Mouse (Mus musculus) frontal cortex, postnatal 10 days (tissue): ENCODE results near the gene Ankrd7.
A peak's percentile ranks its signal among the peaks of the same experiment; 100 is the strongest.
"Not testable (repeated sequence)": the region's sequence is repeated elsewhere in the genome, so short reads cannot be mapped to it uniquely, and the experiment has no call there.

Experiments used
- DNase-seq, 2 experiments: peaks; one replicate each; pipeline ENCODE4 v3.0.0; 2022; ENCODE audit warnings: low spot score in 2 of 2, mixed read lengths in 1 of 2

Gene Ankrd7

DNA sequence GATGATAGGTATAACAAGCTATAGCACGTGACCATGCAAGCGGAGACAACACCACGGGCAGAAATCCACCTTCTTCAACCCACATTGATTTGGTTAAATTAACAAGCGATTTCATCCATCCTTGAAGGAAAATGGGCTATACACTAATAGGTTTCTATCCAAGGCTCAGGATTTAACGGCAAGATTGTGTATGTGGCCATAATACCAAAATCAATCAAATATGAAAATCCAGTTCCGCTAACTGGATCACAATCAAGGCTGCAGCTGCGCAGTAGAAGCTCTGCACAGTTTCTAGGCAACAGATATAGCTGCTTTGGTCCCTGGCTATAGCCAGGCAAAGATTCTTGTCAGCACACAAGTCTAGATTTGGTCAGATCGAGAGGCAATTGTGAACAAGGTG, at the start of gene Ankrd7:
Gene Ankrd7 (plus strand): TSS at position 301 of the 400 bp plus-strand sequence.
- DNase-seq: no peak

DNA sequence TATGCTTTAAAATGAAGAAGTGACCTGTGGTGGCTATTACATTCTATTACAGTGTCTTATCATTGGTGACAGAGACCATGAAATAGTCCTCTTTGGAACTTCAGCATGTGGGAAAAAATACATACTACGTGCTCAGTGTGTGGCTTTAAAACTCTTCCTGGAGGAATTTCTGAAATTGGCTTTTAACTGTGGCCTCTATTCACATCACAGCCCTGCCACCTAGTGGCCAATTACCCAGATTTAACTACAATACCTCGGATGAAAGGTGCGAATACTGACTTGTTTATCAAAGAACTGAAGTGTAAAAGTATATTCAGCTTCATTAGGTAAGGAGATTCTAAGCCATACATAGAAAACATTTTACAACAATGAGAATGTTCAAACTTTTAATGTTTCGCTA, 46.8 kb upstream of the Ankrd7 start:
- peak; percentile 13 to 45 for DNase-seq

DNA sequence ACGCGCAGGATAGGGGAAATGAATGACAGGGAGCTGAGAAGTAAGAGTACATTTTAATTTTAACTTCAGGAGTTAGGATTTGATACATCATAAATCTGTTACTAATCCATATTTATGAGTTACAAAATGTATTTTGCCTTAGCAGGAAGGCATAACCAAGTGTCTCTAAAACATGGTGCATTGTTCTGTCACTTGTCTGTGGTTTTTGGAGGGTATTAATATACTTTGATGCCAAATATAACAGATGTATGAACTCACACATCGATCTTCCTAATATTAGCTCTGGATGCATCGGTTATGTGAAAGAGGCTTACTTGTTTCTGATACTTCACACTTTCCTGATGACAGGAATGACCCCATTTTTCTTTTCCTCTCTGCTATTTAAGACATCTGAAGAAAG, 45.9 kb upstream of the Ankrd7 start:
- DNase-seq: no peak

DNA sequence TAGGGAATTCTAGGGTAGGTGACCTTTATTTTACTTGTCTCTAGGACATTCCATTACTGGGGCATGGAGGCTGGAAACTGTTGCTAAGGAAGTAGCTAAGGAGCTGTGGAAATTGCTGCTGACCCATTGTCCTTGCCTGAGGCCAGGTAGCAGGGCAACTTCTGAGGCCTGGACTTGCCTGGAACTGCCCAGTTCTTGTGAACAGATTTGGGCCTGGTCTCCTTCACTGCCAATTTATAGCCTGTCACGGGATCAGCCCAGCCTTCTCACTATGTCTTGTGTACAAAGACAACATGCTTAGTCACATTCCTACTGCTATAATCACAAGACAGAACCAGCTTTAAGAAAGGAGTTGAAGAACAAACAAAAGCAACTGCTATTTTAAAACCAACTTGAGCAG, 43.3 kb upstream of the Ankrd7 start:
- DNase-seq: no peak

DNA sequence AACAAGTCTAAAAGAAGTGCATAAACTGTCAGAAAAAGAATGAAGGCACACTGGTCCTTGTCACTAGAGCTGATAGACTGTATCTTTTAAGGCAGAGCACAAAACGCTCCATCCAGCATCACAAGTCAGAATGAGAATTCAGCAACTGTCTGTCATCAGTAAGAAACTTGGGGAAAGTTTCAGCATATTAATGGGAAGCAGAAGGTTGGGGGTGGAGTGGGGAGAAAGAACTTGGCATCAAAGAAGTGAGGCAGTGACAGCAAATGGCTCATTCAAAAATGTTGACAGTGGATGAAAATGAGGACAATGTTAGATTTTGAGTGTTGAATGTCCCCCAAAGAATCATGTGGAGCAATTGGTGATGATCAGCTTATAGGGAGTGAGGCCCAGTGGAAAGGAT, 33.2 kb upstream of the Ankrd7 start:
- no peak for DNase-seq

DNA sequence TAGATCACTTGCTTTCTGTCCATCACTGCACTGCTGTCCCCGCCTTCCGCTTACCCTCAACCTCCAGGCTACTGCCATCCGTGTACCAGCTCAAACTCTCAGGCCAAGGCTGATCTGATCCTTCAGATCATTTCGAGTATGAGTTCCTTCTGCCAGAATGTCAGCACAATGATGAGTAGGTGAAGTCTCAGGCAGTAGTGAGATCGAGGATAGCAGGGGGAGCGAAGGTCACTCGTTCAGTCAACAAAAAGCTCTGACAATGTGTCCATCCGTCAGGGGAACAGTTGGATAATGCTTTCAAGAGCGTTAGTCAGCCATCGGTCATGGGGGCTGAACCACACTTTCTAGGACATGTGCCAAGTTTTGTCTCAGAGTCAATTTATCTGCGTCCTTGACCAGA, 21.6 kb upstream of the Ankrd7 start:
- DNase-seq: not testable (repeated sequence)

DNA sequence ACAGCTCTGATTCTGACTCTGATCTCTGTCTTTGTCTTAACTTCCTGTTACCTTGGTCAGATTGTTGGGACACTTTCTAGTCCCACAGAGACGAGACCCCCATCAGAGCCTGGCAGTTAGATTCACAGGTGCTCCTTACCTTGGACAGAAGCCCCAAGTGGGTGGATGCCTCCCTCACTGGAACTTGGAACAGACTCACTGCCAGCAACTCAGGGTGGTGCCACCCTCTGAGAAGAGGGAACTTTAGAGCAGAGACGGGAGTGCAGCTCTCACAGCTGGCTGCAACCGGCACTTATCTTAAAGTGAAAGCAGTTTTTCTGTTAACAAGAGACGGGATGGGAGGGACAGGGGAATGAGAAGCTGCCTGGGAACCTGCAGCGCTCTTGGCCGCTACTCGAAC, 20.5 kb upstream of the Ankrd7 start:
- not testable (repeated sequence) for DNase-seq

DNA sequence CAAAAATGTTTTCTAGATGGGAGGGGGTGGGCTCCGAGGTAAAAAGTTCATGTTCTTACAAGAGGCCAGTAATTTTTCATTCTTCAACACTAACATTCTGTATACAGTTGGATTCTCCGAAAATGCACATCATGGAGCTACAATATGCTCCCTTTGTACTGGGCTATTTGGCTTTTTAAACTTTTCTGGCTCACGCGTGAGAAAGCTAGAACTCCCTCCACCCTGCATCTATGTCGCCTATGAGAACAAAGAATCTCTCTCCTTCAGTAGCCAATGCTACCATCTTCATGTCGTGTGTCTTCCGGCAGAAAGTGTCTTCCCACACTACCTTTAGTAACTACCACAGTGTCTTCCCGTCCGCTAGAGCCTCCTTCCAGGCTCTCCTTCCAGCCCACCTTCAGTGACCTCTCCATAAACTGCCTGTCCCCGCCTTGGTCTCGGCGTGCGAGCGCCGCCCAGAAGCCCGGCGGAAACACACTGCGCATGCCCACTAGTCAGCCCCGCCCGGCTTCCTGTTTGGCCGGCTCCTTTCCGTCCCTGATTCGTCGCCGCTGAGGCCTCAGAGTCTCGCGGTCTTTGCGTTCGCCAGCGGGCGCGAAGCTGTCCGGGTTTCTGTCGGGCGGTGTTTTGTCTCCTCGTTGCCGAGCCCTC, 17.9 kb upstream of the Ankrd7 start, which contains the start of gene Lsm8:
Gene Lsm8 (plus strand): TSS at position 529 of the 651 bp plus-strand sequence.
- peak; percentile 93 to 96 for DNase-seq

DNA sequence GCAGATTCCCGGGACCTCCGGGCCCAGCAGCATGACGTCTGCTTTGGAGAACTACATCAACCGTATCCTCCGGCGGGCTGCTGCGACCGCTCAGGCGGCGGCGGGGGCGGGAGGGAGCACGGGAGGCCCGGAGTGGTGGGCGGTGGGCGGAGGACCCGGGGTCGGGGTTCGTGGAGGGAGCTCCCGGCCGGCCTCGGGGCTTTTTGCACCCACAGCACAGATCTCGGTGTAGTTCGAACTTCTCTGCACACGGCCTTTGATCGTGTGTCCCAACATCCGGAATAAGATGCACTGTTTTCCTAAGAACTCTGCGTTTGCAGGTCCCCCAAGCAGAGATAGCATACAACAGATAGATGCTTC, 17.4 kb upstream of the Ankrd7 start:
- no peak for DNase-seq

DNA sequence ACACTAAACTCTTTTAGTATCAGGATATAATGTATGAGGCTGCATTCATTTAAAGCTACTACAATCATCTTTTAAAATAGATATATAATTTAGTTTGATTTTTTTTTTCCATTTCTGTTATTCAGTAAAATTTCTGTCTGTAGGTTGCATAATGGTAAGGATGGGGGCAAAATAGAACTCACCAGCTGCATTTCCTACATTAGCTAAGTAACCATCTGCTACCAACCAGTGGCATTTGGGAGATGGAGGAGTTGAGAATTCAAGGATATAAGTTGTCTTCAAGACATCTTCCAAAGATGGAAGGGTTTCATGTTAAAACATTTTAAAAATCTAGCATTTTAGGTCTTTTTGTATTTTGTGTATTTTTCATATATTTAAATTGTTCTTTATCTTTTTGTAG, 10.8 kb upstream of the Ankrd7 start:
- no peak for DNase-seq

DNA sequence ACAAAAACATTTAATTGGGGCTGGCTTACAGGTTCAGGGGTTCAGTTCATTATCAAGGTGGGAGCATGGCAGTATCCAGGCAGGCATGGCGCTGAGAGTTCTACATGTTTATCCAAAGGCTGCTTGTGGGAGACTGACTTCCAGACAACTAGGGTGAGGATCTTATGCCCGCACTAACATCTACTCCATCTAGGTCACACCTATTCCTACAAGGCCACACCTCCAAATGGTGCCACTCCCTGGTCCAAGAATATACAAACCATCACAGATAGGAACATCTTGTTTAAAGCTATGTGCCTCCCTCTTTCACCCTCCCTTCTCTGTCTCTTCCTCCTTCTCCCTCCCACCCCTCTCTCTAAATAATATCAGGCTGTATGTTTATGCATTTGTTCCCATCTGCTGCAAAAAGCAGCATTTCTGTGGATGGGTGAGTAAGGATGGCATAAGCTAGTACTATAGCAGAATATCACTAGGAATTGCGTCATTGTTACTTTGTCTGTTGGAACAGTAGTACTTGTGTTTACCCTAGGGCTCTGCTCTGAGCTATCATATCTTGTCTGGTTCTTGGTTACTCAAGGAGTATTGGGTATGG, 9.5 kb upstream of the Ankrd7 start:
- no peak for DNase-seq

DNA sequence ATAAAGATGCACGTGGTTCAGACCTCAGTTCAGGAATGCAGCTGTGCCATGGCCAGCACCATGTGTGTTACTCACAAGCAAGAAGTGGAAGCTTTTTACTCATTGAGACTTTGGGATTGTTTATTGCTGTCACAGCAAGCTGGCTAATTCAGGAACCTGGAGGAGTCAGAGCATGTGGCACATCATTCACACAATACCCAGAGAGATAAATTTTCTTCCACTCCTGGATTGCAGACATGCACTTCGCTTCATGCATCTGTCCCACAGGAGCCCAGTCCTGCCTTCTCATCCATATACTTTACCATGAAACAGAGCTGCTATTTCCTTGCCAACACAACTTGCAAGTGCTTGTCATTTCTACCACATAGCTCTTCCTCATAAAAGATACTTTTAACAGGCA, 22.9 kb downstream of the Ankrd7 start:
- no peak for DNase-seq

DNA sequence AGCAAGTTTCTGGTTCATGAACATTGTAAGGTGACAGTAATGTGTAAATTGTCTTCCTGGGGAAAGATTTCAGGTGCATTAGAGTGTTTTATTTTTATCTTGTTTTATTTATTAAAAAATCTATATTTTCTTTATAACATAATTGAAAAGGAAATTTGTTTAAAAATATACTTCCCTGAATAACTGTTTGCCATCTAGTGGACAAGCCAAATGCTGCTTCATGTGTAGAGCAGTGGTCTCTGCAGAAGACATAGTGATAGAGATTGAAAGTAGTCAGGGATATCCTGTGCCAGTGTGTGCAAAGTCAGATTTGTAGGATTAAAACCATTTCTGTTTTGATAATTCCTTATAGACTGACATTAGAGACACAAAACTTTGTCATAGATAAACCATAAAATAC, 28.0 kb downstream of the Ankrd7 start:
- DNase-seq: no peak

DNA sequence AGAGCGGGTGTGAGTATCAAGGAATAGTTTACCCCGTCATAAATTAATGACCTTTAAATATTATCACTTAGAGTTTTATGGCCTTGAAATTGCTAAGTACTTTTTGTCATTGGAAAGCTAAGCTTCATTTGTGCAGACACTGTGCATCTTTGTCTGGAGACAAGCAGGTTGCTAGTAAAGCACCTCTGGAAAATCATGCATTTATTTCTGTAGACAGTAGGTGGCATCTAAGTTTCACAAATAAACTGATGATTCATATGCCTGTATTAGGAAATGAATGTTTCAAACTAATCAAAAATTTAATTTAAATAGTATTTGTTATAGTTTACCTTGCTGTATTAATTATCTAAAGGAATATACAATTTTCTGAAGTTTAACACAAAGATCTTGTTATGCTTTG, 41.1 kb downstream of the Ankrd7 start:
- no peak for DNase-seq

DNA sequence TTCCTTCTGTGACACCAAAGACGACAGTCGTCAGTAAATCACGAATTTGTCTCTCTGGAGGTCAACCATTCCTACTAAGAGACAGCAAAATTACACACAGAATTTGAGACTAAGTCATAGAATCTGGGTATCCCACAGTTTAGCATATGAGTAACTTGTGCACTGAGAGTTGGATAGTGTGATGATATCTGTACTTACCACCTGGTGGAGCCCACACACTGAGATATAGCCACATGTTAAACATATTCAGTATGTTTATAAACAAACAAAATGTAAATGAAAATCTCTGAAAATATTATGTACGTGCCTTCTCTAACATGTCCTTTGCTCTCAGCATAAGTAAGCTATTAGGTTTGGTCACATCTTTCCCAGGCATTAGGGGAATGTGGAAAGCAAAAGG, 47.1 kb downstream of the Ankrd7 start:
- no peak for DNase-seq

DNA sequence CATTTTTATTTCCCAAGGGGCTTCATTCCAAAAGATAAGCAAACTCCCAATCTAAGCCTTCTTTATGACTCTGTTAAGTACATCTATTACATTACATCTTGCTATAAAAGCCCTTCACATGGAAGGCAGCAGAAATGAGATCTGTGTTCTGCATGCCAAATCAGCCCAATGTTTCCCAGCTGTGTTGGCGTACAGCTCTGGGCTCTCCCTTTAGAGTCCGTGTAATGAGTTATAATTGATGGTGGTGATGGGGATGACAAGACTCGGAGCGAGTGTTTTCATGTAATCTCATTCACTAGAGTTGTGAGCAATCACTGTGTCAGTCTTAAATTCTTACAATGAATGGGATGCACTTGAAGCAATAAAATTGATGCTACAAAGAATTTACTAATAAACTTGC, 49.9 kb downstream of the Ankrd7 start:
- no peak for DNase-seq

DNA sequence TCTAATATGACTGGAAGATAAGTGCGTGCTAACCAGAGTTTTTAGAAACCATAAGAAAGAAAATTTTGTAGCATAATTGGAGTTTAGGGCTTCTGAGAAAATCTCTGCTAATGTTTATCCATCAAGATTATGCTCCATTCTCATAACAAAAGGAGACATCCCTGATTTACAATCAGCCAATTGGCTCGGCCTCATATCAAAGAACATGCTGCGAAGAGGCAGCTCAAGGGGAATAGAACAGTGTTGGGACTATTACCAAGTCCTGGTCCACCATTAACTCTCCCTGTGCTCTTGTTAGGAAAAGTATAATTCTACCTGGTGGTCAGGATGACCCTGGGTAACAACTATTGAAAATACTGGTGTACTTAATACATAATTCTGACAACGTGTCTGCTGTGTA, 50.4 kb downstream of the Ankrd7 start:
- DNase-seq: no peak
